Mouse (Mus musculus) ES-E14 (cell line): ENCODE results near the gene Dlx5.

Source experiments
- HCFC1 ChIP-seq: IDR thresholded peaks from 2 replicates; pipeline ENCODE4 v1.6.1; 2012; ENCODE audit warnings: low read length, inconsistent platforms, borderline replicate concordance; ENCODE audit not compliant: insufficient read depth
- MAFK ChIP-seq: IDR thresholded peaks from 2 replicates; pipeline ENCODE4 v1.6.1; 2014; ENCODE audit warnings: mild to moderate bottlenecking, low read depth, low read length, inconsistent platforms; ENCODE audit not compliant: insufficient read depth
- ZC3H11A ChIP-seq: IDR thresholded peaks from 2 replicates; pipeline ENCODE4 v1.6.1; 2012; ENCODE audit warnings: low read depth, mild to moderate bottlenecking, inconsistent platforms, low read length, borderline replicate concordance
- ZNF384 ChIP-seq: IDR thresholded peaks from 2 replicates; pipeline ENCODE4 v1.6.1; 2012; ENCODE audit warnings: low read depth, low read length, inconsistent platforms

GRCm38 (mm10) chr6:6849744-6850143 is 32.1 kb downstream of the Dlx5 start:
- TF ChIP-seq MAFK (no peak), ZC3H11A (no peak), ZNF384 (no peak), HCFC1 (no peak)
